Mouse (Mus musculus): ENCODE measurements at regions not wholly inside any gene's neighbourhood (a gene's known extent, or its start where the extent isn't known, plus 50 kb on each side); places are given as distances from the start of the nearest gene placed in this dataset.

DNA sequence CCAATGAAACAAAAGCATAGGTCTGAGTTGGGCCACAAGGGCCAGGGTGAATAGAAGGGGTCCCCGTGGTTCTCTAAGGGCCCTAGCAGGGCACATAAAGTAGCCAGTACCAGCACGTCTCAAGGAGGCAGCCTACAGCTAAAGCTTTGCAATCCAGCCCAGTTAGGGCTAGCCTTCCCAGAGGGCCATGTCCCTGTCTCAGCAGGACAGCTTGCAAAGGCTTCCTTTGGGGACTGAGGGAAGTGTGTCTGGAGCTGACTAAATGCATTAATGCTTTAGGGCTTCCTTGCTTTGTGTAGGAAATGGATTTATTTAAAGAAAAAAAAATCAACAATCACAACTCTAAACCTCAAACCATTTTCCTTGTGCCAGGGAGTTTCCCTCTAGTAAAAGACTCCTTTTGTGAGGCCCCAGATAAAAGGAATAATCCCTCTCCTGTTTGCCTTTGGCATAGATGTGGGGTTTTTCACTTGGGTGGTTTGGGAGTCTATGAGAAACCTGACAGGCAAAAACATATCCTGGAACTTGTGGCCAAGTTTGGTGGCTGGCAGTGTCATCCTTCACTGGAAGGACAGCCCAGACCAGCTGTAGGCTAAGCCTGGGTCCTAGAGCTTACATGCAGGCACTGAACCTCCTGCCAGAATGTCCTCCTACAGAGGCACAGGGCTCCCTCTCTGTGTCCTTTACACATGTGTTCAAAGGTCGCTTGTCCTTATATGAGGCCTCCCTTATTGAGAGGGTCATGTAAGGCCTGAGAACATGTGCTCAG is 197.7 kb upstream of the Cxcr4 start:
- intact Hi-C loops (cut with DNase I), result no loop called here
- DNase-seq (ENCODE audit: low spot score), result no peak

DNA sequence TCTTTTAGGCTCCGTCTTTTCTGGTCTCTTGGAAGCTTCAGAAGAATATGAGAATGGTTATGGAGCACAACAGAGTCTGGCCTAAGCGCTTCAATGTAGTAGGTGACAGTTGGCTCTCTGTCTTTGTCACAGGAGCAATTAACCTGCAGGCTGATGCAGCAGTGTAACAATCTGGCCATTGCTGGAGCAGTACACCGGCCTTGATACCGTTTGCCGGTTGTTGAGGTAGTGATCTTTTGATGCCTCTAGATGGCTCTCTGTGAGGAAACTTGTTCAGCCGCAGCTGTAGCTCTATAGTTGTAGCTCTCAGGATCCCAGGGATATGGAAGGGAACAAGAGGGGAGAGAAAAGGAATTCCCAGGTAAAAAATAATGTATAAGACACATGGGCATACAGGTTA is 196.1 kb upstream of the Cxcr4 start:
- intact Hi-C loops (cut with DNase I), result no loop called here
- no peak for DNase-seq (ENCODE audit: low spot score)

DNA sequence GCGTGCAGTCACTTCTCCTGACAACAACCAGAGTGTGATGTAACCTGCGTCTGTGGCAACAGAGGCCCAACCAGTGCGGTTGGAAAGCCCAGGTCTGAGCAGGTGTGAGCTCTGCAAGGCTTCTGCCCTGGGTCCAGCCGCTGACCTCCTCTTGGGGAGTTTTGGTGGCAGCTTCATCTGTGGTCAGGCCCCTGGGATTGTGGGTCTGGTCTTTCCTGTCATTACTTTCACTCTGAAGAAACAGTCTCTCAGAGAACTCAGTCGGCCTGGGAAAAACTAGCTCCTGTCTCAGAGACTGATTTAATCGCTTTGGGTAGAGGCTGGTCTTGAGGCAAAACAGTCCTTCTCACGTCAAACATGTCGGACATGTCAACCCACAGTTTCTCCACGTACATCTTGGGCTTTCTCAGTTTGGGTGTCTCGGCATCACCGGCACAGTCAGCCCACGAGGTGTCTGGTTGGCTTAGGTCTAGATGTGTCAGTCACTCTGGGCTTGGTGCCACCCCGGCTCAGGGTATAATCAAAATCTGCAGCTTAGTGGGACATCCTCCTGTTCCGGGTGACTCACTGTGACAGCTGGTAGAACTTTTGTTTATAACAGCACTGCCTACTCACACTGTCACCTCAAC is 195.0 kb upstream of the Cxcr4 start:
- intact Hi-C loops (cut with DNase I), result no loop called here
- no peak for DNase-seq (ENCODE audit: low spot score)

DNA sequence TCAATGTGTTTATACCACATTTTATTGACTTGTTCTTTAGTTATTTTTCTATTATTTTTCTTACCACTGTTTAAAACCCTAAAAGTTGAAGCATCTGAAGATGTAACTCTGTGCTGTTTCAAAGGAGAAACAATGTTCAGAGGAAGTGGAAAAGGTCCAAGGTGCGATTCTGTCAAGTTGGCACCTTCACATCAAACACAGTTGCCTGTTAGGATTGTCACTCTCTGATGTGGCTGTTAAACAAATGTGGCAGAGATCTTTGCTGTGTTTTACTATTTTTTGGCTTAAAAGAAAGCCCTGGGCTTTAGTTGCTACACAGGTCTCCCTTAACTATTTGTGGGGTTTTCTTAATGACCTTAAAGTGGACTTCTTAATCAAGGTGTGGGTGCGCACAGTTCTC is 190.2 kb upstream of the Cxcr4 start:
- DNase-seq (ENCODE audit: low spot score), result no peak
- intact Hi-C loops (cut with DNase I), result no loop called here

DNA sequence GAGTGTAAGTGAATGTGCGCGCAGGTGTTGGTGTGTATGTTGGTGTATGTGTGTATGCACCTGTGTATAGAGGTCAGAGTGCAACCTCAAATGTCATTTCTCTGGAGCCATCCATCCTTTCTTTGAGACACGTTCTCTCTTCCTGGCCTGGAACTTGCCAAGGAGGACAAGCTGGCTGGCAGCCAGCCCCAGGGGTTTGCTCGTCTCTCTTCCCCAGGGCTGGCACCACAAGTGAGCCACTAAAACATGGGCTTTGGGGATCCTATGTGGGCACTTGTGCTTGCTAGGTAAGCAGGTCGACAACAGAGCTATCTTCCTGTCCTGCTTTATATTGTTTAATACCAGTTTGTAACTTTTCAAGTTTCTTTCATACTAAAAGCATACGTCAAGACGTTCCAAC is 189.8 kb upstream of the Cxcr4 start:
- intact Hi-C loops (cut with DNase I), result no loop called here
- no peak for DNase-seq (ENCODE audit: low spot score)

DNA sequence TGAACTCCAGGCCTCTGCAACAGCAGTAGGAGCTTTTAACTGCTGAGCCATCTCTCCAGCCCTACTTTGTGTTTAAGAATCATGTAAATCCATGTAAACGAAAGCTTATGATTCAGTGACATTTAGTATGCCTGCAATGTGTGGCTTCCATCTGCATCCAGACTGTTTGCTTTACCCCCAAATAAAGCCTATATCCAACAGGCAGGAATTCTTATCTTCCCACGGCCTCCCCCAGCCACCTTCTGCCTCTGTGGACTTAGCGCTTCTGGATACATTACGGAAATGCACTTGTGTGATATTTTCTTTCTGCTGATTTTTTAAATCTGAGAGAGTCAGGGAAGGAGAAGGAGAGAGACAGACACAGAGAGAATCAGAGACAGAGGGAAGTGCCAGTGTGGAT is 189.2 kb upstream of the Cxcr4 start:
- no peak for DNase-seq (ENCODE audit: low spot score)
- intact Hi-C loops (cut with DNase I), result no loop called here

DNA sequence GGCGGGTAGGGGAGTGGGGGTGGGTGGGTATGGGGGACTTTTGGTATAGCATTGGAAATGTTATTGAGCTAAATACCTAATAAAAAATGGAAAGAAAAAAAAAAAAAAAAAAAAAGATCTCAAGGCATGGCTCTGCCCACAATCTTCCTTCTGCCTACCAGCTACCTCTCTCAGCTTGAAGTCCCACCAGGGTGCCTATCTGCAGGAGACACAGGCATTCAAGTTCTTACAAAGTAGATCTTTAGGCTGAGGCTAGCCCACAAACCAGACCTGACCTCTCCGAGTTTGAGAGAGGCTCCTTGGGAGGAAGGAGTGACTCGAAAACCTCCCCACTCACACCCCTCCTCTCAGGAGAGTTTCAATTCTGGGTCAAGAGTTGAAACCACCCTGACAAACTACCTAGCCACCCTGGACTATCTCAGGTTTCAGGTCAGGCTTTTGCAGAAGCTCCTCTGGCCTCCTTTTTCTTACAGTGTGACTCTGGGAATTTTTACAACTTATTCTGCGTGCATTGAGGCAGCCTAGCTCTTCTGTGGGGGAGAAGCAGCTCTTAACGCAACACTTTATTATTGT is 187.6 kb upstream of the Cxcr4 start:
- DNase-seq (ENCODE audit: low spot score), result no peak
- intact Hi-C loops (cut with DNase I), result no loop called here

DNA sequence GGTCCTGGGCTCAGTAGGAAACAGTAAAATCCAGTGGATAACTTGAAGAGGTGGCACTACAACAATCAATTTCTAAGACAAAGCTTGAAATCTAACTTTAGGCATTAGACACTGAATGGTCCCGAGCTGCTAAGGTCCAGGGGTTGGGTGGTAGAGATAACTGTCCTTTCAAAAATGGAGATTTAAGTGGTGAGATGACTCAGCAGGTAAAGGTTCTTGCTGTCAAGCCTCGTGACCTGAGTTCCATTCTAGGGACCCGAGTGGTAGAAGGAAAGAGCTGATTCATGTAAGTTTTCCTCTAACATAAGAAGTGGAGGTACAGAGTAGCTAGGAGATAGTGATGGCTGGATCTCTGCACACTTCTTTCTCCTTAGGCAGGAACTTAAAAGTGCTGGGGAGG is 180.3 kb upstream of the Cxcr4 start:
- intact Hi-C loops (cut with DNase I), result no loop called here
- DNase-seq (ENCODE audit: low spot score), result no peak

DNA sequence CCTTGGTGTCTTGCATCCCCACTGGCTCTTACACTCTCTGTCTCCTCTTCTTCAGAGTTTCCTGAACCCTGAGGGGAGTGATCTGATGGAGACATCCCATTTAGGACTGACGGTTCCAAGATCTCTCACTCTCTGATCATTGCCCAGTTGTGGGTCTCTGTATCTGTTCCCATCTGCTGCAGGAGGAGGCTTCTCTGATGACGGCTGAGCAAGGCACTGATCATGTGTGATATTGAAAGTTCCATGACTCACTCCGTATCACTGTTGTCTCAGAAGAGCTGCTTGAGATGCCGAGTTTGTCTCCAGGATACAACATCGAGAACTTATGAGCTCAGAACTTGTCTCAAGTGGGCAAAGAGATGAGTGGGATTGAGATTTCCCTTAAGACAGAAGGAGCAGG is 178.7 kb upstream of the Cxcr4 start:
- DNase-seq (ENCODE audit: low spot score), result no peak
- intact Hi-C loops (cut with DNase I), result no loop called here

DNA sequence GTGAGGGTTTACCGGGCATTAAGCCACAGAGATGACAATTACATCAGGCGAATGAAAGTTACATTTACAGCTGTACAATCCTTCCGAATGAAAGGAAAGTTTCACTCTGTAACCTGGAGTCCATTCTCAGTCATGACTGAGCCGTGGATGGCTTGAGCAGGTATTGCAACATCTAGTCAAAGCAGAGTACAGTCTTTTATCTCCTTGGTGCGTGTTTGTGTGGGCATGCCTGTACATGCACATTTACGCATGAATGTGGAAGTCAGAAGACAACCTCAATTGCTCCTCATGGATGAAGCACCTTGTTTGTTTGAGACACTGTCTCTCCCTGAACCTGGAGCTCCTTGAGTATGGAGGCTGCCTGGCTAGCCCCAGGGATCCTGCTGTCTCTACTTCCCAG is 175.9 kb upstream of the Cxcr4 start:
- intact Hi-C loops (cut with DNase I), result no loop called here
- no peak for DNase-seq (ENCODE audit: low spot score)

DNA sequence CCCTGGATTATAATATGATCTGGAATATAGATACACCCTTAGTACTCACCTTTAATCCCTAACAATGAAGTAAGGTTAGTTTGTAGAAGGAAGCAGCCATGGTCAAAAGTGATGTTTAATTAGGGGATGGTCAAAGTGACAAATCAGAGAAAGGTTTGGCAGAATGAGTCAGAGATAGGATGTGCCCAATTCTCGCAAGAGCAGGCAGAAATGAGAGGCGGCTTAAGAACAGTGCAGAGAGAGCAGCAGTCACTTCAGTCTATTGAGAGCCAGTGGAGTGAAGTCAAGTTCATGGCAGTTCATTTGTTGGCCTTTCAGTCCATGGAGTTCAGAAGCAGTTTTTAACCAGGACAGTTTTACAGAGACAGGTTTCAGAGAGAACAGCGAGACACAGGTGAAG is 175.3 kb upstream of the Cxcr4 start:
- intact Hi-C loops (cut with DNase I), result no loop called here
- DNase-seq (ENCODE audit: low spot score), result no peak

DNA sequence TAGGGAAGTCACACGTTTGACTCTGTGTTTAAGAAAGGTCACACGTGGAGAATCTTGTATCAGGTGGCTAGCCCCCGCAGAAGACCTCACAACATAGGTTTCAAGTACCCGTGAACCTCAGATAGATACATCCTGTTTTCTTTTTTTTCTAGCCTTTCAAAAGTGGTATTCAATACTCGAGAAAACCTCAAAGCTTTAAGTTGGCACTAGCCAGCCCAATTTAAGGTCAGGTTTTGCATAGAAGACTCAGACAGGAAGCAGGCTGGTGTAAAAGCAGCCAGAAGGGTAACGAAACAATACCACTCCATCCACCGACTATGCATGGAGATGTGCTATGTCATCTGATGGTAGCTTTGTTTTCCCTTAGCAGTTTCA is 174.8 kb upstream of the Cxcr4 start:
- DNase-seq (ENCODE audit: low spot score), result no peak
- intact Hi-C loops (cut with DNase I), result no loop called here

DNA sequence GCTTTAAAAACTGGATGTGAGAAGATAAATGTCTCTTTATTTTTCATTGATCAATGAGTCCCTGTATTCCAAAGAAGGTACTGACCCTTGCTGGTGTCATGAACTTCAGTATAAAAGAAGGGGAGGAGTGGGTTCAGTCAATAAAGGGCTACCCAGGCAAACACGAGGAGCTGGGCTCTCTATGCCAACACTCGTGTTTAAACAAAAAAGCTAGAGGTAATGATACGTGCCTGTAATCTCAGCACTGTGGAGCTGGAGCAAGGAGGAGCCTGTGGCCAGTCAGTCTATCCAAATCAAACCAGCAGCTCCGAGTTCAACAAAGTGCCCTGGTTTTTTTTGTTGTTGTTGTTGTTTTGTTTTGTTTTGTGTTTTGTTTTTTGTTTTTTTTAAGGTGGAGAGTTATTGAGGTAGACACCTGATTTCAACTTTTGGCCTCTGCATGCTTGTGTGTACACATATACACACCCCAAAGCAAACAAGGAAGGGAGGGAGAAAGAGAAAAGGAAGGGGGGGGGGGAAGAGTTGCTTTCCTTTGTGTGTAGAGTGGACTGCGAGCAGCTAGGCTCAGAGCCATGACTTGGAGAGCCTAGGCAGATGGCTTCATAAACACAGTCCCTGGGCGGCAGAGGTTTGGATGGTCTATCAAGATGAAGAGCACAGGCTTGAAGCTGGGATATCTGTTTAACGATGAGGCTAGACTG is 174.2 kb upstream of the Cxcr4 start:
- no peak for DNase-seq (ENCODE audit: low spot score)
- intact Hi-C loops (cut with DNase I), result no loop called here

DNA sequence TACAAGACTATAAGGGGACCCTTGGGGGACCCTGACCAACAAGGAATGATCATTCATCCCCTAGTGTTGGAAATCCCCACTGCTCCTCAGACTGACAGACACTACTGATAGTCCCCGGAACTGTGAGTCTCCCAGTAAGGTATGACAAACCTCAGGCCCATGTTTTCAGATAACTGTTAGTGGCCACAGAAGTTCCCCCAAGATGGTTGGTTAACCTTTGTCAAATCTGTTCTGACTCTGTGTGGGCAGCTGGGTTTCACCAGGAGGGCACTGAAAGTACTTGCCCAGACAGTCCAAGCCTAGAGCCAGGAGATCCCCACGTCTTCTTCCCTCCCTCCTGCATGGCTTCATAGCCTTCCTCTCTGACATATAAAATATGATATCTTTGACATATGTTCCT is 173.5 kb upstream of the Cxcr4 start:
- DNase-seq (ENCODE audit: low spot score), result no peak
- intact Hi-C loops (cut with DNase I), result no loop called here

DNA sequence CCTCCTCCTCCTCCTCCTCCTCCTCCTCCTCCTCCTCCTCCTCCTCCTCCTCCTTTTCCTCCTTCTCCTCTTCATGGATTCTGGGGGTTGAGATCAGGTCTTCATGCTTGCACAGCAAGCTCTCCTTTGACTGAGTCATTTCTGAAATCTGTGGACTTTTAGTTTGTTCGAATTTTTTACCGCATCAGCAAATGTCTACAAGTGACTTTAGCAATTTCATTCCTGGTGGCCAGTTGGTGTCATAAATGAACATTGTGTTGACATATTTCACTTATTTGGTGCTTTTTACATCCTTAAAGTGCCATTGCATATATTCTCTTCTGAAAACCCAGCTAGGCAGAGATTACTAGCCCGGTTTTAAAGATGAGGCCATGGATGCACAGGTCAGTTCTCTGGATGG is 173.0 kb upstream of the Cxcr4 start:
- DNase-seq (ENCODE audit: low spot score), result no peak
- intact Hi-C loops (cut with DNase I), result no loop called here

DNA sequence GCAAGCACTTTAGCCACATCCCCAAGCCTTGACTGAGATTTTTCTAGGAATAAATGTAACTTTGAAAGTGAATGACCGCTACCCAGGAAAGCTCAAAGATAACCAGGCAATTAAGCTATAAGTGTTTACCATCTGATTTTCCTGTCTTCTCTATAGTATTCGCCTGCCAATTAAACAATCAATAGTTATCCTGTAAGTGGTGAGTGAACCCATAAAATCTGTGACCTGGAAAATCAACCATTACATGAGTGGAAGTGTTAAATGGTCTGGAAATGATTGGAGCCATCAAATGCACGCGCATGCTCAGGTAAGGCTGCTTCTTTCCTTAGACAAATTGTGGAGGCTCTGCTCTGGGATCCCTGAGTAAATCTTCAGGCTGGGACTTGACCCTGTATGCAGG is 170.8 kb upstream of the Cxcr4 start:
- DNase-seq (ENCODE audit: low spot score), result no peak
- intact Hi-C loops (cut with DNase I), result no loop called here

DNA sequence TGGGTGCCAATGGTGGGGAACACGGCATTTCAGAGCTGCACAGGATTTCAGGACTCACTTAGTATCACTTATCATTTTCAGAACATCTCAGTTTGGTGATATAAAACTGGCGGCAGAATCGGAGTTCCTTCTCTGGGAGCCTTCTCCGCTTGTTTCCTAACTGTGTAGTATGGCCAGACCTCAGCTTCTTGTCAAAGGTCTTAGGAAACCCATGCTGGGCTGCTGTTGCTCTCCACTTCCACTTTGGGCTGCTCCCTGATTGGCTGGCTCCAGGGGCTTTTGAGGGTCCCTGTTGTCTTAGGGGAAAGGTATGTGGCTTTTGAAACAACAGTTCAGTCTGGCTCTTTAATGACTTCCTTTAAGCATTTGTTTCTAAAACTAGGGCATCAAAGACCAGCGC is 170.0 kb upstream of the Cxcr4 start:
- intact Hi-C loops (cut with DNase I), result no loop called here
- DNase-seq (ENCODE audit: low spot score), result no peak

DNA sequence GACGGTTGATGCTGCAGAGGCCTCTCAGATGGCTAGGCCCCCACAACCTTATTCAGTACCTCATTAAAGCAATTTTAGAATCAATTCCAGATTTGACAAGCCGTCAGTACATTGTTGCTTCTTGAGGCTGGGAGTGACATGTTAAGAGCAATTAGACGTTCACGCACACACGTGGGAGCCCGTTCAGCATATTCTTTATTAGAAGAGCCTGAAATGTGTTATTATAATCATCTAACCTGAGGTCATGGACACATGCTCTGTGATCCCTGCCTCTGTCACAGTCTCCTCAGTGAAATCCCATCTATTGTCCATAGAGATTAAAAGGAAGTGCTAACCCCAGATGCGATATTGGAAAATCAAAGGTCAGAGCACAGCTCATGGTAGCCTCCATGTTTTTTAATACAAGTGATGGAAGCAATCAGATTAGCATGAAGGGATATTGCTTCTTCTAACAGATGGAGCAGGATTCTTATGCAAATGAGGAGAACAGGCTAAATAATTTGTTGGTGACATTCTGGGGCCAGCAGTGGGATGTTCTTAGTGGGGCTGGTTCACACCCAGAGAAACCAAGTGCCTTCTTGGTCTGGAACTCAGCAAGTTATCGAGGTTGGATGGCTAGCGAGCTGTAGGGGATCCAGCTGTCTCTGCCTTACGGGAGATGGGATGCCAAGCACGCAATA is 166.8 kb upstream of the Cxcr4 start:
- no peak for DNase-seq (ENCODE audit: low spot score)
- intact Hi-C loops (cut with DNase I), result no loop called here

DNA sequence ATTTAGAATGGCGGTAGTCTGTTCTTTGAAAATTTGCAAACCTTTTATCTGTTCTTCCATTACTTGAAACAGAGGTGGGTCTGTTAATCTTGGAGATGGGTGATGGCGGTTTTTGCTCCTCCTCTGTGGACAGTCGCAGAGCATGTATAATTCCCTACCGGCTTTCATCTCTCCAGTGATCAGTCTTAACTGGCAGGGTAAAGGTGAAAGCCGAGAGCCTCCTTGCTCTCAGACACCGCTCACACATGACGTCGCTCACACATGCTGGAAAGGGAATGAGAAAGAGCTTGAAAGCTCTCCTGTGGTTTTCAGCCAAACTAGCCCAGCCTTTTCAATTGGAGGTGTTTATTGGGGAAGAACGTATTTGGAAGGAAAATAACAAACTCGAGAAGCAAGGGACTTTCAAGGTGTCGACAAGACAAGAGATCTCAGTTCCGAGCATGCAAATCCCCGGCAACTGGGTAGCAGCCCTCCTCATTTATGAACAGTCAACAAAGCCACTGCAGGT is 166.3 kb upstream of the Cxcr4 start:
- no peak for DNase-seq (ENCODE audit: low spot score)
- intact Hi-C loops (cut with DNase I), result no loop called here

DNA sequence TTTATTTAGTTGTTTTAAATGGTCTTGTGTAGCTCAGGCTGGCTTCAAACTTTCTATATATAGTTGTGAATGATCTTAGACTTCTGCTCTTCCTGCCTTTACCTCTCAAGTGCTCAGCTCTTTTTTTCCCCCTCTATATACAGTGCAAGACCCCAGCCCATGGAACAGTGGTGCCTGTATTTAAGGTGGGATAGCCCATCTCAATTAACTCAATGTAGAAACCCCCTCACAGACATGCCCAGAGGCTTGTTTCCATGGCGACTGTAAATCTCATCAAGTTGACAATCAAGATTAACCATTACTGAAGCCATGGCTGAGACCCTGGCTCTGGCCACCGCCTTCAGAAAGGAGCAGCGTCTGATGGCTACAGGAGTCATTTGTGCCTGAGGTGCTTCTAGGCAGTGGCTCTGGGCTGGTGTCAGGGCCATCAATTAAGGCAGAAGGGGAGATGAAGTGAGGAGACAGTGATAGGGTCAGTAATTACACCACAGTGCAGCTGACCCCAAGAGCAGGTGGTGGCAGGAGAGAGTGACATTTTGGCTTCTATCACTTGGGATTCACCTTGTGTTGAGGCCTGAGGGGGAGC is 161.4 kb upstream of the Cxcr4 start:
- intact Hi-C loops (cut with DNase I), result no loop called here
- no peak for DNase-seq (ENCODE audit: low spot score)
